Mouse (Mus musculus): ENCODE results near the gene Vmn2r4.
"Not testable (repeated sequence)": the region's sequence is repeated elsewhere in the genome, so short reads cannot be mapped to it uniquely, and the experiment has no call there.

Gene Vmn2r4

GRCm38 (mm10) chr3:64415268-64415667 is at the start of gene Vmn2r4:
TSS of gene Vmn2r4 (minus strand) at chr3:64415368.
- not testable (repeated sequence) for DNase-seq

DNA sequence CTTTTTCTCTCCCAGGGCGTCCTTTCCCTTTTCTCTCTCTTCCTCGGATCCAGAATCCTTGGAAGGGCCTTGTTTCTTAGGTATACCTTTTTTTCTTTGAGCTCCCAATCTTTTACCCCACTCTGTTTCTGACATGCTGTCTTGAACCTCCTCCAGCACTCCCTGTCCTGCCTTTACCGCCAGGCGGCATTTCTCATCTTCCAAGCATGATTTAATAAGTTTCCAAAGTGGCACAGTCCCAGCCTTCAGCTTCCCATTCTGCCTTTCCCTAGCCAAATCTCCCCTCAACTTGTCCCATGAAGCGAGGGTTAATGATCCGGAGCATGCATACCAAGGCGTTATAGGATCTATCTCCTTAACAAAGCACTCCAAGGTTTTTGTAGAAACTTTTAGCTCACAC is 19.1 kb upstream of the Vmn2r4 start:
- DNase-seq, result not testable (repeated sequence)

- DNase-seq, result not testable (repeated sequence)
Observed at GRCm38 (mm10) chr3:64428117-64428798, 13.1 kb upstream of the Vmn2r4 start.

DNA sequence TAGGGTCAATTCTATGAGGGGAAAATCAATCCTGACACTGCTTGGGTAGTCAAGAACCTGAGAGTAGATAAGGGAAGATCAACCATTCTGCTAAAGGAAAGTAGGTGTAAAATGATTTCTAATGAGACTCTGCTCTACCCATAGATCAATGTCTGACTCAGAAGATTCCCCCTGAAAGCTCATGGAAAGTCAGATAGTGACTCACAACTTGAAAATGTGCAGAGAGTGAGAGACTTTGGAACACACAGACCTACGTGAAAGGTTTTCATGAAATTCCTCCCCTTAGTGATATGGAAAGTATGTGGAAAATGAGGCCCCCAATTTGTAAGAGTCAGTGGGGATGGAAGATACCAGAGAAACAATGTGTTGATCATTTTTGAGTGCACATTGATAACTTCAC is 7.0 kb upstream of the Vmn2r4 start:
- DNase-seq, result not testable (repeated sequence)

DNA sequence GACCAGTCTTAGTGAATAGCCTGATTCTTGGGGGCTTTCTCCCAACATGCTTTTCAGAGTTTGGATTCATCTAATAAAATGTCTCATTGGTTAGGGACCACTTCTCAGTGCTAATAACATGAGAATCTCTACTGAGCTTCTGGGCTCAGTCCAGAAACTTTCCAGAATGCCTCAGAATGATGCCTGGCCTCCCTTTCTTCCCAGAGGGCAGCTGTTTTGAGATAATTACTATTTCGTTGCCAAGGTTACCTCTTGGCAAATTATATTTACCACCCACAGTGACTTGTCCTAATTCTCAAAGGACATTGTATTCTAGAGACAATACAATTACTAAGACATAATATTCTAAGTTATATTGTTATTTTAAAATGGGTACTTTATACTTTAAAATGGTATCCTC is 2.3 kb upstream of the Vmn2r4 start:
- DNase-seq, result not testable (repeated sequence)

DNA sequence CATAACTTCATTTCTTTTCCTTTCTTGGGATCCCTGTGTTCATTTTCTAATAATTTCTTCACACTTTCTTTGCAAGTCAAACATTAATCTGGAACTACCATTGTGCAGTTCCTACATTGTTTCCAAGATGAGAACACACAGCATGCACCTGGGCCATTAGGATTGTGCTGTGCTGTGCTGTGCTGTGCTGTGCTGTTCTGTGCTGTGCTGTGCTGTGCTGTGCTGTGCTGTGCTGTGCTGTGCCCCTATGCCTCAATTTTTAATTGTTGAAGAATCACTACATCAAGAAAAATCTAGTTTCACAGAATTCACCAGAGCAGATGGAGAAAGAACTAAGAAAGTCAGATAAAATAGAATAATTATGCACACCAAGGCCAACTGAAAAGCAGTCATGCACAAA is 915 bp downstream of the Vmn2r4 start:
- not testable (repeated sequence) for DNase-seq

GRCm38 (mm10) chr3:64359286-64360035 is 55.7 kb downstream of the Vmn2r4 start:
- no peak for DNase-seq

Measured in embryo, embryonic 11 days (tissue).